Mouse (Mus musculus): Measurements from ENCODE around the gene Ell2. TPM values are rescaled to one million over a fixed set of nuclear protein-coding genes. Genes with fewer than 3 reads are reported as not detected.
A peak's percentile ranks its signal among the peaks of the same experiment; 100 is the strongest.

Gene Ell2
- polyA plus RNA-seq, 1 experiment from 2014 or later: 13.7 TPM

DNA sequence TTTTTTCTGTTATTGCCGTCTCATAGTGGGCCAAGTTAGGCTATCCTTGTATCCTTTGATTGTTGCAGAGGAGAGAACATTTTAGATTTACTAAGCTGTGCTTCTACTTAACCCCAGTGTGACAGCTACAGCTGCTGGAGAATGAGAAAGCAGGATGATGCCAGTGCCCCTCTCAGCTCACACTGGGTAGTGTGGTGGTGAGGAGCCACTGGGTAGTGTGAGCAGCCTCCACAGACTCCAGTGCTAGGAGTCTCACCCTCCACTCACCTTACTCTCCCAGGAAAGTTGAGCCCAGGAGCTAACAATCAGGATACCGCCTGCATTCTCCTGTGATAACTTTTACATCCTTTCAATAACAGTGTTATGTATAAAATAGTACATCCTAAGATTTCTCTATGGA lies 60.4 kb downstream of the Ell2 start:
- DNase-seq: no peak
- Histone ChIP-seq H3K9me3 (ENCODE audit: low read length) (no peaks in the 10 kb centered on the region), H3K4me3 (ENCODE audit: low read depth, low read length) (no peak overlapping the region), H3K4me1 (ENCODE audit: insufficient read depth) (peaks cover 6% of the 10 kb centered on the region; the same call in 1 of the 2 replicates), H3K9ac (replicated peaks) (no peak overlapping the region), H3K27me3 (ENCODE audit: insufficient read depth, low read length) (no peaks in the 10 kb centered on the region), H3K36me3 (replicated peaks; ENCODE audit: insufficient read depth, low read length) (peaks cover 74% of the 10 kb centered on the region), H3K27ac (ENCODE audit: low read depth) (no peak overlapping the region), H3K4me2 (ENCODE audit: low read depth, low read length) (no peak overlapping the region)
- whole genome bisulfite sequencing (ENCODE audit: insufficient replicate concordance): 96% methylated on average over 2 of the region's 2 CpGs
- no peak for ATAC-seq
- TF ChIP-seq CTCF (IDR thresholded peaks at IDR 0.05; ENCODE audit: low read depth): no peak
- no peak for TF ChIP-seq EP300 (IDR thresholded peaks at IDR 0.05; ENCODE audit: low read depth)

DNA sequence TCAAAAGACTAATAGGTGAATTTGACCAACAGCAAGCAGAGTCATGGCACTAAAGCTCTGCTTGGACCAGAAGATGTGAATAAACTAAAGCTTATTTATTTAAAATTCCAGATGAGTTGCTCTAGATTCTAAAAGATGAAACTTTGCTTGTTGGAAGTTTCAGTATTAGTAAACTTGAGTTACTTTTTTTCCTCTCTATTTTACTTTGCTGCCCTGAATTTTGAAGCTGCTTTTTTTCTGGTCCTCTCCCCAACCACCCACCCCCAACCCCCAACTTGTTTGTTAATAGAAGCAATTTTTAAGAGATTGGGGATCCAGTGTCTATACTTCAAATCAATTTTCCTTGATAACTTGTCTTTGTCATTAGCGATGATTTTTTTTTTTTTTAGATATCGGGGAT lies 64.2 kb downstream of the Ell2 start:
- ATAC-seq (no peak), DNase-seq (no peak)
- H3K27me3 ChIP-seq (ENCODE audit: insufficient read depth, low read length): no peaks in the 10 kb centered on the region
- no peak overlapping the region for H3K4me2 ChIP-seq (ENCODE audit: low read depth, low read length)
- no peak overlapping the region for H3K4me3 ChIP-seq (ENCODE audit: low read depth, low read length)
- H3K27ac ChIP-seq (ENCODE audit: low read depth): no peak overlapping the region
- H3K36me3 ChIP-seq (replicated peaks; ENCODE audit: insufficient read depth, low read length): peaks cover 62% of the 10 kb centered on the region
- WGBS (ENCODE audit: insufficient replicate concordance): 97% methylated on average over 2 of the region's 2 CpGs
- no peak overlapping the region for H3K9ac ChIP-seq (replicated peaks)
- no peaks in the 10 kb centered on the region for H3K9me3 ChIP-seq (ENCODE audit: low read length)
- no peaks in the 10 kb centered on the region for H3K4me1 ChIP-seq (ENCODE audit: insufficient read depth)
- TF ChIP-seq EP300 (IDR thresholded peaks at IDR 0.05; ENCODE audit: low read depth) (no peak), CTCF (IDR thresholded peaks at IDR 0.05; ENCODE audit: low read depth) (no peak)

DNA sequence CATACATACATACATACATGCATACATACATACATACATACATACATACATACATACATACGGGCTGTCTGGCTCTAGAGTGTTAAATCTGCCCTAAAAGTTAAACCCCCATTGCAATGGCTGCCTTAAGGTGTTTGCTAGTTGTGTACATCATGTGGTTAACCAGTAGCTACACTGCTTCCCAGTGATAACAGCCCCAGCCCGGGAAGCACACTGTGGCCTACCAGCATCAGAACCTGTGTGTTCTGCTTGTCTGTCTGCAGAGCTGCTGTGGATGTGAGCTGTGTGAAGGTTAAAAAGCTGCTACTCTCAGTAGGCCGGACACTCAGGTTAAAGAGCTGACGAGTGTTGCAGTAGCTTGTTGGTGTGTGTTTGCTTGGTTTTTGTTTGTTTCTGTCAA lies 64.8 kb downstream of the Ell2 start:
- ATAC-seq (peak; percentile 60), DNase-seq (no peak)
- Histone ChIP-seq H3K4me3 (ENCODE audit: low read depth, low read length) (no peak overlapping the region), H3K27ac (ENCODE audit: low read depth) (no peak overlapping the region), H3K4me1 (ENCODE audit: insufficient read depth) (no peaks in the 10 kb centered on the region), H3K36me3 (replicated peaks; ENCODE audit: insufficient read depth, low read length) (peaks cover 62% of the 10 kb centered on the region), H3K9me3 (ENCODE audit: low read length) (no peaks in the 10 kb centered on the region), H3K27me3 (ENCODE audit: insufficient read depth, low read length) (no peaks in the 10 kb centered on the region), H3K9ac (replicated peaks) (no peak overlapping the region), H3K4me2 (ENCODE audit: low read depth, low read length) (no peak overlapping the region)
- WGBS (ENCODE audit: insufficient replicate concordance): 50% methylated on average over 4 of the region's 4 CpGs
- TF ChIP-seq CTCF (IDR thresholded peaks at IDR 0.05; ENCODE audit: low read depth): no peak
- peak; percentile 38; the same call in 1 of the 2 replicates for TF ChIP-seq EP300 (IDR thresholded peaks at IDR 0.05; ENCODE audit: low read depth)

DNA sequence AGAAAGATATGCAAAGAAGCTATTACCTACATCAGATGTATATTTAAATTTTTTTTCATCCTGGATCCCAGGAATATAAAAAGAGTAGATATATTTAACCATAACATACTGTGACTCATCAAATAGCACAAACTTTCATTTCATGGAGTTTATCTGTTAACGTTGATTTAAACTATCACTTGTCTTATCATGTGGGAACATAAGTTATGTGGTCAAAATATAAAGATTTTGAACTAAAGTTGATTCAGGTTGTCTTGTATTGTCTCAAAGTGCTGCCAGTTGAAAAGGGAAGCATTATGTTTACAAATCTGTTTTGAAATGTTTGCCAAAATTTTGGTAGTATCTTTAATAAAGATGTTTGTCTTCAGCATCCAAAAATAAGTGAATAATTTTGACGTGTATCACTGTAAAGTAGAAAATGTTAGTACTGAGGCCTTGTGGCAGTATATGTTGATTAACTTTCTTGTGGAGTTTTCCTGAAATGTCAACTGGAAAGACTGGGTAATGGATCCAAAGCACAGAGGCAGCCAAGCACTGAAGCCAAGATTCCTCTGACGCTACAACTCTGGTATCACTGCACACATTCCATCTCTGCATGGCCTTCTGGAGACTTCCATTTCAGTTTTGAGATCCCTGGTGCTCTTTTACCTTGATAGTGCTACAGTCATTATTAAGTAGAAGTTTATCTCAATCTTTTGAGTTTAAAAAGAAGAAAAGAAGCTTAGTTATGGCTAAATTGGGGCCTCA lies 65.6 kb downstream of the Ell2 start:
- H3K9ac ChIP-seq (replicated peaks): no peak overlapping the region
- ATAC-seq (no peak), DNase-seq (no peak)
- no peak overlapping the region for H3K4me3 ChIP-seq (ENCODE audit: low read depth, low read length)
- no peaks in the 10 kb centered on the region for H3K9me3 ChIP-seq (ENCODE audit: low read length)
- H3K27me3 ChIP-seq (ENCODE audit: insufficient read depth, low read length): no peaks in the 10 kb centered on the region
- H3K4me1 ChIP-seq (ENCODE audit: insufficient read depth): no peaks in the 10 kb centered on the region
- 75% methylated on average over 3 of the region's 3 CpGs for WGBS (ENCODE audit: insufficient replicate concordance)
- peaks cover 59% of the 10 kb centered on the region for H3K36me3 ChIP-seq (replicated peaks; ENCODE audit: insufficient read depth, low read length)
- no peak for TF ChIP-seq EP300 (IDR thresholded peaks at IDR 0.05; ENCODE audit: low read depth)
- TF ChIP-seq CTCF (IDR thresholded peaks at IDR 0.05; ENCODE audit: low read depth): no peak
- no peak overlapping the region for H3K27ac ChIP-seq (ENCODE audit: low read depth)
- H3K4me2 ChIP-seq (ENCODE audit: low read depth, low read length): no peak overlapping the region

DNA sequence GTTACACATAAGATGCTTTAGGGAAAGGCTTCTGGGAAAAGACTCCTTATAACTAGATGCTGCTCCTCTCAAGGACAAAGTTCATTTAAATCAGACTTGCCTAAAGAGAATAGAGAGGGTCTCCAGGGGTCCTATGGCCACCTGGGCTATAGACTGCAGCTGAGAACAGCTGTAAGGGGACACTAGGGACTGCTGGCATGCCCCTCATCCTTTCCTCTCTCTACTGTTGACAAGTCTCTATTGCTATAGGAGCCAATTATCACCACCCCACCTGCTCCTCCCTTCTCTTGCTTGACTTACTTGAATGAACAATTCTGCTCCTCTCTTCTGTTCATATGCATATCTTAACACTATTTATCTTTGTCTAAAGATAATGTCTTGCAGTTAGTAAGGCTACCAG lies 69.4 kb downstream of the Ell2 start:
- Histone ChIP-seq H3K9me3 (ENCODE audit: low read length) (no peaks in the 10 kb centered on the region), H3K27ac (ENCODE audit: low read depth) (no peak overlapping the region), H3K27me3 (ENCODE audit: insufficient read depth, low read length) (no peaks in the 10 kb centered on the region), H3K4me1 (ENCODE audit: insufficient read depth) (no peaks in the 10 kb centered on the region), H3K9ac (replicated peaks) (no peak overlapping the region), H3K4me3 (ENCODE audit: low read depth, low read length) (no peak overlapping the region), H3K36me3 (replicated peaks; ENCODE audit: insufficient read depth, low read length) (peaks cover 34% of the 10 kb centered on the region), H3K4me2 (ENCODE audit: low read depth, low read length) (no peak overlapping the region)
- ATAC-seq (no peak), DNase-seq (no peak)
- TF ChIP-seq EP300 (IDR thresholded peaks at IDR 0.05; ENCODE audit: low read depth): no peak
- TF ChIP-seq CTCF (IDR thresholded peaks at IDR 0.05; ENCODE audit: low read depth): no peak

DNA sequence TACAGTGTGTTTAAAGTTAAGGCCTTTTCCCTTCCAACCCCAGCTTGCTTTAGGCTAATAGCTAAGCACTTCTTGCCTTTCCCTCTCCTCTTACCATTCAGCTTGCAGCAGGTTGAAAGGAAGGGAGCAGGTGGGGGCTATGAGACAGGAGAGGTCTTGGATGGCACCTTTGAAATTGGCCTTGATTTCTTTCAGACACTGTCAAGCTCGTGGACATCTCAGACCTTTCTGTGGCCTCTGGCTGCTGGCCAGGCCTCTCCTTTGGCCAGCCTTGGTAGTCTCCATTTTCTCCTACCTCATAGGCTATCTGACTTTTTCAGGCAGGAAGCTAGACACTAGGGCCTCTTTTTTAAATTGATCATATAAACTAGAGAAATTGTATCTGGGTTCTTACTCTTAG lies 70.1 kb downstream of the Ell2 start:
- H3K27ac ChIP-seq (ENCODE audit: low read depth): no peak overlapping the region
- H3K27me3 ChIP-seq (ENCODE audit: insufficient read depth, low read length): no peaks in the 10 kb centered on the region
- H3K9me3 ChIP-seq (ENCODE audit: low read length): no peaks in the 10 kb centered on the region
- no peak overlapping the region for H3K4me3 ChIP-seq (ENCODE audit: low read depth, low read length)
- peaks cover 29% of the 10 kb centered on the region for H3K36me3 ChIP-seq (replicated peaks; ENCODE audit: insufficient read depth, low read length)
- no peak for ATAC-seq
- no peaks in the 10 kb centered on the region for H3K4me1 ChIP-seq (ENCODE audit: insufficient read depth)
- no peak overlapping the region for H3K9ac ChIP-seq (replicated peaks)
- 67% methylated on average over 1 of the region's 1 CpGs for WGBS (ENCODE audit: insufficient replicate concordance)
- H3K4me2 ChIP-seq (ENCODE audit: low read depth, low read length): no peak overlapping the region
- no peak for TF ChIP-seq EP300 (IDR thresholded peaks at IDR 0.05; ENCODE audit: low read depth)
- TF ChIP-seq CTCF (IDR thresholded peaks at IDR 0.05; ENCODE audit: low read depth): no peak
- DNase-seq: no peak
